Mouse (Mus musculus) lung, embryonic 14.5 days (tissue): Measurements from ENCODE around the gene Sh3bgrl2. TPM values are rescaled to one million over a fixed set of nuclear protein-coding genes. Genes with fewer than 3 reads are reported as not detected.

ENCODE experiments used
- ATAC-seq: fragments of 200-750 bp; cut with Nextera tagmentation; 2 replicates; pipeline ENCODE4 v1.8.0; 2017; ENCODE audit warnings: mild to moderate bottlenecking, moderate TSS enrichment, moderate library complexity; ENCODE audit not compliant: insufficient read depth
- DNase-seq: peaks from one replicate; pipeline ENCODE4 v3.0.0-alpha.2; 2015
- H3K27ac ChIP-seq: fragments of 300-500 bp; sonication (generic); 2 replicates; pipeline ENCODE4 v1.5.1; 2014; ENCODE audit warnings: low read depth, mild to moderate bottlenecking, moderate library complexity
- H3K27me3 ChIP-seq: fragments of 300-500 bp; sonication (generic); 2 replicates; pipeline ENCODE4 v1.6.1; 2014; ENCODE audit warnings: low read length, control low read depth; ENCODE audit not compliant: insufficient read depth
- H3K36me3 ChIP-seq: fragments of 300-500 bp; sonication (generic); 2 replicates; pipeline ENCODE4 v1.6.1; 2014; ENCODE audit warnings: control low read depth; ENCODE audit not compliant: insufficient read depth
- H3K4me1 ChIP-seq: fragments of 300-500 bp; sonication (generic); 2 replicates; pipeline ENCODE4 v1.6.1; 2014; ENCODE audit warnings: antibody characterized with exemption, control low read depth; ENCODE audit not compliant: insufficient read depth
- H3K4me2 ChIP-seq: fragments of 300-500 bp; sonication (generic); 2 replicates; pipeline ENCODE4 v1.6.1; 2014; ENCODE audit warnings: mild to moderate bottlenecking
- H3K4me3 ChIP-seq: fragments of 300-500 bp; sonication (generic); 2 replicates; pipeline ENCODE4 v1.5.1; 2014; ENCODE audit warnings: low read depth, low read length
- H3K9ac ChIP-seq: fragments of 300-500 bp; sonication (generic); 2 replicates; pipeline ENCODE4 v1.6.1; 2014
- H3K9me3 ChIP-seq: fragments of 300-500 bp; sonication (generic); 2 replicates; pipeline ENCODE4 v1.6.1; 2016; ENCODE audit warnings: low read depth, low read length, control low read depth
- CTCF ChIP-seq: IDR thresholded peaks from 2 replicates; pipeline ENCODE4 v1.5.1; 2016; ENCODE audit warnings: antibody characterized with exemption, low read depth
- WGBS: fragments of 180-500 bp; shearing (Covaris S2); extraction: QIAGEN DNeasy Blood & Tissue Kit; methylation state at CpG from one replicate; pipeline ENCODE4 v1.1.7; 2014; 5-methylcytosine and 5-hydroxymethylcytosine counted together
- polyA plus RNA-seq: library from polyadenylated mRNA; unstranded; fragments of >200 nt; fragmentation: Nextera tagmentation; extraction: Ambion mirVana; gene quantifications from 2 replicates; pipeline ENCODE4 v1.2.1, GENCODE M21; 2014

Gene Sh3bgrl2
- polyA plus RNA-seq, 1 experiment from 2014 or later, result 59.4 TPM

DNA sequence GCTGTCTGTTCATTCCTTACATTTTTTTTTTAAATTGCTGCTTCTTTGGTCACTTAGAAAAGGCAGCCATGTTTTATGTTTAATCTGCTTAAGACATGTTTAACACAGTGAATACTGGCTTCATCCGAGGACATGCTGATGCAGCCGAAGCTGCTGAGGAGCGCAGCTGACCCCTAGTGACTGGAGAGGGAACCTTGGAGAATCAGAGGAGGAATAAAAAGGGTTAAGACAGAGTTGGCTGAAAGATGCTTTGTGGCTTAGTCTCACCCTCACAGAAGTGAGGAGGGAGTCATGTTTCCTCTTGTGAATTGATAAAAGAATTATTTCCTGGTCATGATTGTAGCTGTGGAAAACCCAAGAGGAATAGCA lies 28.5 kb downstream of the Sh3bgrl2 start:
- H3K4me3 ChIP-seq, result no peak overlapping the region
- 17% methylated on average over 3 of the region's 3 CpGs for WGBS
- H3K9me3 ChIP-seq, result no peaks in the 10 kb centered on the region
- H3K4me2 ChIP-seq, result no peak overlapping the region
- no peak overlapping the region for H3K9ac ChIP-seq
- peak; percentile 86 for TF ChIP-seq CTCF
- ATAC-seq (peak; percentile 75), DNase-seq (peak; percentile 86)
- H3K27ac ChIP-seq, result peak overlapping the region; percentile 42; the same call in 1 of the 2 replicates
- no peaks in the 10 kb centered on the region for H3K27me3 ChIP-seq
- 0 out of 2 replicates have a peak, but pooled peaks cover 5% of the 10 kb centered on the region for H3K36me3 ChIP-seq
- H3K4me1 ChIP-seq, result peaks cover 20% of the 10 kb centered on the region

GRCm38 (mm10) chr9:83577260-83577659 lies 29.1 kb downstream of the Sh3bgrl2 start:
- TF ChIP-seq CTCF, result no peak
- Histone ChIP-seq H3K27me3 (no peaks in the 10 kb centered on the region), H3K9ac (no peak overlapping the region; the same call in 1 of the 2 replicates), H3K36me3 (0 out of 2 replicates have a peak, but pooled peaks cover 5% of the 10 kb centered on the region), H3K9me3 (no peaks in the 10 kb centered on the region), H3K4me1 (peaks cover 17% of the 10 kb centered on the region), H3K4me2 (no peak overlapping the region), H3K4me3 (no peak overlapping the region), H3K27ac (no peak overlapping the region; the same call in 1 of the 2 replicates)
- peak; percentile 13; the same call in 1 of the 2 replicates for ATAC-seq
- DNase-seq, result no peak
- WGBS, result 75% methylated on average over 7 of the region's 7 CpGs

GRCm38 (mm10) chr9:83579049-83579448 lies 30.9 kb downstream of the Sh3bgrl2 start:
- H3K4me1 ChIP-seq, result peaks cover 7% of the 10 kb centered on the region; the same call in 1 of the 2 replicates
- no peak overlapping the region for H3K27ac ChIP-seq
- H3K9me3 ChIP-seq, result no peaks in the 10 kb centered on the region
- 0 out of 2 replicates have a peak, but pooled peaks cover 5% of the 10 kb centered on the region for H3K36me3 ChIP-seq
- no peak for ATAC-seq
- TF ChIP-seq CTCF, result no peak
- H3K9ac ChIP-seq, result no peak overlapping the region
- H3K4me3 ChIP-seq, result no peak overlapping the region
- WGBS, result 71% methylated on average over 4 of the region's 4 CpGs
- DNase-seq, result no peak
- H3K4me2 ChIP-seq, result no peak overlapping the region
- H3K27me3 ChIP-seq, result no peaks in the 10 kb centered on the region

DNA sequence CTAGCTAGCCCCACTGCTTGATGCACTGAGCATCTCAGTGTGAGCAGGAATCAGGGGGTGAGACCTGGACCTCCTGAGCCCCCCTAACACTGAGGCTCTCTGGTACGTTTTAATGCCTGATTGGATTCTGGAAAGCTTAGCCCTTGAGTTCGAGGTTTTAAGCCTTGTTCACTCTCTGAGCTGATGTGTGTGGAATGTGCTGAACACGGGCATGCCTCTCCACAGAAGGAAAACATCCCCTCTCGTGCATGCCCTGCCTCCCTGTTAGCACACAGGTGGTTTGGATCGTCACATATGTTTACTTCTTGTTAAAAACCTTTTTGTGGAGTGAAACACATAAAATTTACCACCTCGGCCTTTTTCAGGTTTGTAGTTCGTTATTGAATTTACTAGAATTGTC lies 34.6 kb downstream of the Sh3bgrl2 start:
- no peak overlapping the region for H3K4me3 ChIP-seq
- H3K36me3 ChIP-seq, result no peaks in the 10 kb centered on the region
- no peak overlapping the region for H3K9ac ChIP-seq
- H3K27me3 ChIP-seq, result no peaks in the 10 kb centered on the region
- no peaks in the 10 kb centered on the region for H3K9me3 ChIP-seq
- H3K4me2 ChIP-seq, result no peak overlapping the region
- no peaks in the 10 kb centered on the region for H3K4me1 ChIP-seq
- no peak for TF ChIP-seq CTCF
- no peak for DNase-seq
- 49% methylated on average over 7 of the region's 7 CpGs for WGBS
- 0 out of 2 replicates have a peak, but pooled peaks have one; percentile 28 for ATAC-seq
- H3K27ac ChIP-seq, result no peak overlapping the region

DNA sequence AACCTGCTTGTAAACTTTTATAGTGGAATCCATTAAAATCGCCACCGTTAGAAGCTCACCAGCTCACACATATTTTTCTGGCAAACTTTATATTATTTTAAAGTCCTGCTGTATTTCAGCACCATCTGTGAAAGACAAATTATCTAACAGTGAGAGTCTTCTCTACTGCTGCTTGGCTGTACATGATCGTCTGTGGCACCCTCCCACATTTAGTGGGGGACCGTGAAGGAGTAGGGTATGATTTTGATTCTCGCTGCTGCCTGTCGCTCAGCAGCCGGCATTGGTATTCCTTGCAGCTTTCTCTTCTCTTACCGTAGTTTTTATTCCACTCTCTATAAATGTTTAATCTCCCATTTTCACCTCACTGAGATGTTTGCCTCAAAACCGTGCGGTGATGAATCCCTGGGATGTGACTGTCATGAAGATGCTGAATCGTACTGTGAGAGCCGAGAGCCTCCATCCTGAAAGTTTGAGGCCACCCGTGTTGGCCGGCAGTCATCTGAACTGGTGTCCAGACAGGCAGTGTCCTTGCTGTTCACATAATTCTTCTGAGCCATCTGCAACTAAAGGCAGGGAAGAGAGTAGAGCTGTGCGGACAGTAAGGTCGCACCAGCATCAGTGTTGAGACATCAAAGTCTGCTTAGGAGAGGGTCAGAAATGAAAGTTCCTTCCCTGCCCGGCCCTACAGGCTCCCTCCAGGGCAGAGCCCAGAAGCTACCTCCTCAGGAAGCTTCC lies 38.4 kb downstream of the Sh3bgrl2 start:
- ATAC-seq (no peak), DNase-seq (no peak)
- no peak overlapping the region for H3K9ac ChIP-seq
- no peak overlapping the region for H3K4me2 ChIP-seq
- no peak overlapping the region for H3K4me3 ChIP-seq
- WGBS, result 72% methylated on average over 17 of the region's 17 CpGs
- no peaks in the 10 kb centered on the region; the same call in 1 of the 2 replicates for H3K4me1 ChIP-seq
- no peaks in the 10 kb centered on the region for H3K27me3 ChIP-seq
- TF ChIP-seq CTCF, result no peak
- no peak overlapping the region for H3K27ac ChIP-seq
- no peaks in the 10 kb centered on the region for H3K9me3 ChIP-seq
- no peaks in the 10 kb centered on the region for H3K36me3 ChIP-seq

DNA sequence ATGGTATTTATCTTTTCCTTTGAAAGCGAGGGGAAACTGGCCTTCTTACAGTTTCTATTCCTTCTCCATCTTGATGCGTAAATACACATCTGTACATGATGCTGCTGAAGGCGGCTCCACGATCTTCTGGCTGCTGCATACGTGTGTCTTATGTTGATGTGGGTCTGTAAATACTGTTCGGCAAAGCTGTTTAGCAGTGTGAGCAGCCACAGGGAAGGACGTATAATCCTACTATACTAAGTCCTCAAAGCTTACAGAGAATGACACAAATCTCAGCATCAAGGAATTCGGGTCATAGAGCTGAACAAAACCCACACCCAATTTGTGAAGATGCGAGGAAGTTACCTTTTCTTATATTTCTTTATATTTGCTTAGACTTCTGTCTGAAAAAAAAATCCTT lies 39.0 kb downstream of the Sh3bgrl2 start:
- Histone ChIP-seq H3K4me2 (no peak overlapping the region), H3K9me3 (no peaks in the 10 kb centered on the region), H3K27ac (no peak overlapping the region), H3K27me3 (no peaks in the 10 kb centered on the region), H3K4me3 (no peak overlapping the region), H3K9ac (no peak overlapping the region), H3K4me1 (no peaks in the 10 kb centered on the region; the same call in 1 of the 2 replicates), H3K36me3 (no peaks in the 10 kb centered on the region)
- 78% methylated on average over 9 of the region's 9 CpGs for WGBS
- DNase-seq, result no peak
- no peak for ATAC-seq
- TF ChIP-seq CTCF, result no peak

DNA sequence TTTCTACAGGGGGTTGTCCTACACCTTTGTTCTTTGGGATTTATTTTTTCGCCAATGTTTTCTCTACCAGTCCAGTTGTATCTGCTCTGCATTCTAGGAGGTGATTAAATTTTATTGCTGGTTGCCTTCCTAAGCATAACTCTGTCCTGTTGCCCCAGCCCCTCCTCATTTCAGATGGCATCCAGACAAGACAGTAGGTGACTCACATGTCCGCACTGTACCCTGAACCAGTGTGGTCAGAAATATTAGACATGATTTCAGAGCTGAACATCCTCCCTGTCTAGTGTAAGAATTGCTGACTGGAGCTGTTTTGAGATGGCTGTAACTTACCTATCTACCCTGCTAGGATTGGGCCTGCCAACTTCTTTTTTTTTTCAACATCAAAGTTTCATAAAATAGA lies 40.9 kb downstream of the Sh3bgrl2 start:
- H3K27me3 ChIP-seq, result no peaks in the 10 kb centered on the region
- H3K4me2 ChIP-seq, result no peak overlapping the region
- no peak overlapping the region for H3K9ac ChIP-seq
- no peaks in the 10 kb centered on the region; the same call in 1 of the 2 replicates for H3K4me1 ChIP-seq
- no peaks in the 10 kb centered on the region for H3K9me3 ChIP-seq
- 91% methylated on average over 2 of the region's 2 CpGs for WGBS
- no peak for DNase-seq
- H3K36me3 ChIP-seq, result 0 out of 2 replicates have a peak, but pooled peaks cover 3% of the 10 kb centered on the region
- no peak for ATAC-seq
- H3K4me3 ChIP-seq, result no peak overlapping the region
- TF ChIP-seq CTCF, result no peak
- H3K27ac ChIP-seq, result no peak overlapping the region
